Mouse (Mus musculus) C2C12 (cell line): ENCODE measurements at regions not wholly inside any gene's neighbourhood (a gene's known extent, or its start where the extent isn't known, plus 50 kb on each side); places are given as distances from the start of the nearest gene placed in this dataset.

Source experiments
- CTCF ChIP-seq: IDR thresholded peaks from one replicate; pipeline ENCODE4 v1.5.1; 2011; ENCODE audit not compliant: control insufficient read depth, insufficient read depth, insufficient read length
- FOSL1 ChIP-seq: IDR thresholded peaks from one replicate; pipeline ENCODE4 v1.8.0; 2011; ENCODE audit warnings: mild to moderate bottlenecking, low read length; ENCODE audit not compliant: poor library complexity, insufficient read depth, severe bottlenecking
- MAX ChIP-seq: IDR thresholded peaks from one replicate; pipeline ENCODE4 v1.6.1; 2011; ENCODE audit warnings: mild to moderate bottlenecking, control low read depth
- USF1 ChIP-seq: IDR thresholded peaks from one replicate; pipeline ENCODE4 v1.6.1; 2011; ENCODE audit warnings: low read depth, mild to moderate bottlenecking, control low read depth, moderate library complexity

GRCm38 (mm10) chr8:107881851-107882250, 60.6 kb upstream of the Zfhx3 start:
- TF ChIP-seq CTCF = no peak
- TF ChIP-seq USF1 = no peak
- TF ChIP-seq FOSL1 = no peak
- TF ChIP-seq MAX = no peak
